Comparison of ENCODE assay signal across 9 mouse cellular contexts in the genomic region with DNA sequence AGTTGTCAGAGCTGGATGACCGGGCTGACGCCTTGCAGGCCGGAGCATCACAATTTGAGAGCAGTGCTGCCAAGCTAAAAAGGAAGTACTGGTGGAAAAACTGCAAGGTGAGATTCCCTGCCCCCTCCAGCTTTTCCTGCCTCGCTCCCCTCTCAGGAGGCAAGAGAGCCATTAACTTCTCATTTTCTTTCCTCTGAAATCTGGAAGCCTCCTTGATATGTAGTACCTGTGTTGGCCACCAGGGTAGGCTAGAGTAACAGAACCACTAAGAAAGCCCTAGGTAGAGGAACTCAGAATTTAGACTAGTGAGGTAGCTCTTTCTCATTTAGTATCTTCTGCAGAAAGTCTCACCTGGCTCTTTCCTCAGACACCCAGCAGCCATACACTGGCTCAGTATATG. TPM values are rescaled to one million over a fixed set of nuclear protein-coding genes. Genes with fewer than 3 reads are reported as not detected.
DNase-seq lines count a peak whose midpoint lies in the region; ATAC-seq and TF ChIP-seq lines count a peak whose summit lies in the region.
"Had no signal": no experiment of that assay in that cellular context is flagged by ENCODE, and none has a peak within 500 bp of the region (broad histone marks: within the 10 kb centered on the region; RNA-seq: fewer than 3 reads in every experiment).

No protein-coding gene starts in this region.

- peaks cover 6% of the 10 kb centered on the region; the same call in 1 of the 2 replicates for H3K4me1 ChIP-seq in kidney, embryonic 16.5 days (ENCODE audit: insufficient read depth, low read length)
- H3K4me1 ChIP-seq in G1E (ENCODE audit: insufficient read depth, low read depth, low read length) = peaks cover 30% of the 10 kb centered on the region
- H3K4me1 ChIP-seq in limb, embryonic 14.5 days (ENCODE audit: control insufficient read depth, insufficient read depth, low read length) = no peaks in the 10 kb centered on the region

- no peak overlapping the region for H3K4me2 ChIP-seq in kidney, embryonic 16.5 days (replicated peaks; ENCODE audit: low read depth, low read length)
- no peak overlapping the region for H3K4me2 ChIP-seq in limb, embryonic 14.5 days (replicated peaks; ENCODE audit: low read depth, low read length, severe bottlenecking)
- H3K4me2 ChIP-seq: neural tube, embryonic 13.5 days had no signal

- no peak overlapping the region for H3K27ac ChIP-seq in kidney, embryonic 16.5 days (ENCODE audit: low read length)
- H3K27ac ChIP-seq in limb, embryonic 14.5 days (replicated peaks; ENCODE audit: low read depth, low read length) = no peak overlapping the region
- H3K27ac ChIP-seq: neural tube, embryonic 13.5 days had no signal

- no peak for TF ChIP-seq POLR2A in limb, embryonic 14.5 days (IDR thresholded peaks at IDR 0.05; ENCODE audit: borderline replicate concordance, extremely low read depth, insufficient read depth, insufficient read length)

- intact Hi-C loops in heart, postnatal 10 days (cut with DNase I) = loop anchor here (1.0 to 5.0 kb wide), 3 partner anchors 52 to 383 kb away; no protein-coding TSS in a partner anchor

- DNase-seq in kidney, adult 9 months = peak; percentile 84
- DNase-seq in G1E (ENCODE audit: low spot score) = peak; percentile 22
- DNase-seq in cerebellum, adult 18-20 months = peak; percentile 64 to 73
- peak; percentile 72 to 82 for DNase-seq in heart, postnatal 10 days
- peak; percentile 60 for DNase-seq in limb, embryonic 14.5 days (ENCODE audit: low spot score)
- DNase-seq in right cerebral cortex, adult 2 months (ENCODE audit: low spot score in 2 of 2) = peak; percentile 74 to 76
- no peak for DNase-seq in ovary, postnatal 10 days (ENCODE audit: low spot score)

- no peak for ATAC-seq in kidney, embryonic 16.5 days (ENCODE audit: low FRiP score, low TSS enrichment)
- no peak for ATAC-seq in G1E (ENCODE audit: extremely low read depth, insufficient number of reproducible peaks, low FRiP score, poor library complexity, severe bottlenecking)
- ATAC-seq in limb, embryonic 14.5 days (ENCODE audit: low FRiP score, low read depth) = no peak

- no peak overlapping the region for H3K9ac ChIP-seq in kidney, embryonic 16.5 days (replicated peaks; ENCODE audit: low read length)
- H3K9ac ChIP-seq in limb, embryonic 14.5 days (ENCODE audit: low read depth, low read length, severe bottlenecking) = no peak overlapping the region
- H3K9ac ChIP-seq: neural tube, embryonic 13.5 days had no signal

- H3K36me3 ChIP-seq in kidney, embryonic 16.5 days (ENCODE audit: insufficient read depth, low read length) = peaks cover 5% of the 10 kb centered on the region; the same call in 1 of the 2 replicates
- H3K36me3 ChIP-seq in G1E (replicated peaks) = peaks cover 64% of the 10 kb centered on the region
- peaks cover 6% of the 10 kb centered on the region; the same call in 1 of the 2 replicates for H3K36me3 ChIP-seq in limb, embryonic 14.5 days (ENCODE audit: control insufficient read depth, insufficient read depth, low read length)

- H3K4me3 ChIP-seq in kidney, embryonic 16.5 days (ENCODE audit: low read length) = no peak overlapping the region
- no peak overlapping the region for H3K4me3 ChIP-seq in G1E (ENCODE audit: low read depth, low read length)
- no peak overlapping the region for H3K4me3 ChIP-seq in limb, embryonic 14.5 days (replicated peaks; ENCODE audit: low read length)
- H3K4me3 ChIP-seq: neural tube, embryonic 13.5 days had no signal

- 69% methylated on average over 4 of the region's 4 CpGs for WGBS in kidney, embryonic 16.5 days
- WGBS in limb, embryonic 14.5 days = 69% methylated on average over 4 of the region's 4 CpGs

- no peaks in the 10 kb centered on the region for H3K9me3 ChIP-seq in kidney, embryonic 16.5 days (ENCODE audit: low read length)
- no peaks in the 10 kb centered on the region for H3K9me3 ChIP-seq in G1E (replicated peaks)
- H3K9me3 ChIP-seq in limb, embryonic 14.5 days (ENCODE audit: control insufficient read depth, low read length) = no peaks in the 10 kb centered on the region
- H3K9me3 ChIP-seq: neural tube, embryonic 13.5 days had no signal

- TF ChIP-seq CTCF in G1E (IDR thresholded peaks at IDR 0.05; ENCODE audit: low read depth, low read length) = peak; percentile 59

- H3K27me3 ChIP-seq in kidney, embryonic 16.5 days (ENCODE audit: insufficient read depth, low read length) = no peaks in the 10 kb centered on the region
- H3K27me3 ChIP-seq in G1E (ENCODE audit: insufficient read depth, low read length) = peaks cover 2% of the 10 kb centered on the region; the same call in 1 of the 2 replicates
- no peaks in the 10 kb centered on the region for H3K27me3 ChIP-seq in limb, embryonic 14.5 days (ENCODE audit: control insufficient read depth, insufficient read depth, low read length)

RNA-seq across cellular contexts. Expression of gene Vamp1, which starts 3.6 kb away (rescaled TPM):
- 7.5 and 7.7 TPM in 2 replicates for polyA plus RNA-seq in kidney, embryonic 16.5 days (2015; fragmentation: Nextera tagmentation; extraction: Ambion mirVana)
- total RNA-seq in G1E (2014; fragmentation: Nextera tagmentation) = 21.9 and 30.2 TPM in 2 replicates
- 6.1 and 7.9 TPM in 2 replicates for total RNA-seq in G1E (2017)
- 1.9 and 2.8 TPM in 2 replicates for polyA plus RNA-seq in G1E (2012)
- total RNA-seq in heart, postnatal 10 days (2021) = 1 to 10 TPM; 8.1 to 9.1 TPM
- polyA plus RNA-seq in limb, embryonic 14.5 days (2012; rRNA removed) = 14.7 and 16.2 TPM in 2 replicates
- polyA plus RNA-seq in limb, embryonic 14.5 days (2014; fragmentation: Nextera tagmentation; extraction: Ambion mirVana) = 2.4 and 2.6 TPM in 2 replicates

RNA-seq across cellular contexts. Expression of gene Tapbpl, which starts 12.7 kb away (rescaled TPM):
- polyA plus RNA-seq in kidney, embryonic 16.5 days (2015; fragmentation: Nextera tagmentation; extraction: Ambion mirVana) = 7.4 and 8.2 TPM in 2 replicates
- total RNA-seq in G1E (2014; fragmentation: Nextera tagmentation) (0.73 and 0.90 TPM in 2 replicates), G1E (2017) (1.2 and 1.8 TPM in 2 replicates)
- 1.2 and 1.4 TPM in 2 replicates for polyA plus RNA-seq in G1E (2012)
- 1 to 10 TPM; 2.8 to 4.4 TPM for total RNA-seq in heart, postnatal 10 days (2021)
- polyA plus RNA-seq in limb, embryonic 14.5 days (2012; rRNA removed) = 2.7 and 2.8 TPM in 2 replicates
- polyA plus RNA-seq in limb, embryonic 14.5 days (2014; fragmentation: Nextera tagmentation; extraction: Ambion mirVana) = 3.4 and 3.7 TPM in 2 replicates

RNA-seq across cellular contexts. Expression of gene Cd27, which starts 17.8 kb away (rescaled TPM):
- polyA plus RNA-seq in kidney, embryonic 16.5 days (2015; fragmentation: Nextera tagmentation; extraction: Ambion mirVana) = 2.1 and 2.5 TPM in 2 replicates
- total RNA-seq in G1E (2014; fragmentation: Nextera tagmentation) = not detected in 2 replicates
- 0.87 TPM in 1 of 2 replicates, not detected in the other for total RNA-seq in G1E (2017)
- not detected in 2 replicates for polyA plus RNA-seq in G1E (2012)
- total RNA-seq in heart, postnatal 10 days (2021) = under 1 TPM; 0.37 to 0.55 TPM
- polyA plus RNA-seq in limb, embryonic 14.5 days (2012; rRNA removed) = 0.22 and 0.50 TPM in 2 replicates
- 1.3 and 1.5 TPM in 2 replicates for polyA plus RNA-seq in limb, embryonic 14.5 days (2014; fragmentation: Nextera tagmentation; extraction: Ambion mirVana)

RNA-seq across cellular contexts. Expression of gene Mrpl51, which starts 27.4 kb away (rescaled TPM):
- polyA plus RNA-seq in kidney, embryonic 16.5 days (2015; fragmentation: Nextera tagmentation; extraction: Ambion mirVana) = 213 and 228 TPM in 2 replicates
- total RNA-seq in G1E (2014; fragmentation: Nextera tagmentation) = 51.3 and 59.6 TPM in 2 replicates
- total RNA-seq in G1E (2017) = 143 and 156 TPM in 2 replicates
- 114 and 162 TPM in 2 replicates for polyA plus RNA-seq in G1E (2012)
- 100 to 1,000 TPM; 272 to 283 TPM for total RNA-seq in heart, postnatal 10 days (2021)
- 56.5 and 75.0 TPM in 2 replicates for polyA plus RNA-seq in limb, embryonic 14.5 days (2012; rRNA removed)
- polyA plus RNA-seq in limb, embryonic 14.5 days (2014; fragmentation: Nextera tagmentation; extraction: Ambion mirVana) = 189 and 199 TPM in 2 replicates

RNA-seq across cellular contexts. Expression of gene Ncapd2, which starts 27.5 kb away (rescaled TPM):
- polyA plus RNA-seq in kidney, embryonic 16.5 days (2015; fragmentation: Nextera tagmentation; extraction: Ambion mirVana) = 151 and 163 TPM in 2 replicates
- total RNA-seq in G1E (2014; fragmentation: Nextera tagmentation) = 494 and 557 TPM in 2 replicates
- 211 and 243 TPM in 2 replicates for total RNA-seq in G1E (2017)
- 269 and 275 TPM in 2 replicates for polyA plus RNA-seq in G1E (2012)
- 10 to 100 TPM; 42.3 to 51.8 TPM for total RNA-seq in heart, postnatal 10 days (2021)
- 250 and 270 TPM in 2 replicates for polyA plus RNA-seq in limb, embryonic 14.5 days (2012; rRNA removed)
- polyA plus RNA-seq in limb, embryonic 14.5 days (2014; fragmentation: Nextera tagmentation; extraction: Ambion mirVana) = 82.9 and 96.9 TPM in 2 replicates
